Mouse (Mus musculus): ENCODE results near the gene Tapbpl.

- TF ChIP-seq CTCF (IDR thresholded peaks at IDR 0.05; ENCODE audit: control insufficient read depth, insufficient read depth, low read length) (no peak), POLR2A (IDR thresholded peaks at IDR 0.05; ENCODE audit: borderline replicate concordance, control insufficient read depth, low read depth, low read length) (no peak)
Measured at GRCm38 (mm10) chr6:125197166-125197565, 34.5 kb downstream of the Tapbpl start.
